Mouse (Mus musculus) erythroblast, adult 5-6 weeks (primary cell): ENCODE results near the gene Btbd16. TPM values are rescaled to one million over a fixed set of nuclear protein-coding genes. Genes with fewer than 3 reads are reported as not detected.

ENCODE experiments used
- ATAC-seq: replicated peaks from 2 replicates; pipeline ENCODE4 v1.8.0; 2016; ENCODE audit warnings: moderate number of reproducible peaks, mild to moderate bottlenecking, moderate TSS enrichment, inconsistent platforms; ENCODE audit not compliant: poor library complexity, low FRiP score, severe bottlenecking
- total RNA-seq, 2 experiments: library from RNA; stranded (forward) in 1 of 2; stranded (reverse) in 1 of 2; fragments of 150-400 nt in 1 of 2; fragments of 200-764, 138-1000 nt in 1 of 2; gene quantifications; 2 replicates each; pipeline versions ENCODE4 v1.2.3 to v1.2.4; 2015 to 2017; ENCODE audit warnings: low replicate concordance in 2 of 2

The Btbd16 gene
- total RNA-seq, 2 experiments from 2014 or later = not detected

DNA sequence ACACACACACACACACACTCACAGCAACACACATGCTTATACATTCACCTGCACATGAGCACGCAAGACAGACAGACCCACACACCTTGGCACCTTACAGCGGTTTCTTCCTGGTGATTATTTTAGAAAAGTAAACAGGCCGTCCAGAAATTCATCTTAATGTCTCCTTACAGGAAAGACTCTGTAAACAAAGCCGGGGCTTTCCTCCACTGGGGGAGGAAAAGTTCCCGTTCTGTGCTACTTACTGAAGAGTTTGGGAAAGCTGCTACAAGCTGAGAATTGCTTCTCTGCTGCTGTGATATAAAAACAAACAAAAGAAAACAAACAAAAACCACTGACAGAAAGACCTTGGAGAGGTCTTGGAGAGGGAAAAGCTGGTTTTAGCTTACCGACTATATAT lies 34.8 kb downstream of the Btbd16 start:
- no peak for ATAC-seq

GRCm38 (mm10) chr7:130810238-130810637 lies 36.4 kb downstream of the Btbd16 start:
- ATAC-seq = no peak

DNA sequence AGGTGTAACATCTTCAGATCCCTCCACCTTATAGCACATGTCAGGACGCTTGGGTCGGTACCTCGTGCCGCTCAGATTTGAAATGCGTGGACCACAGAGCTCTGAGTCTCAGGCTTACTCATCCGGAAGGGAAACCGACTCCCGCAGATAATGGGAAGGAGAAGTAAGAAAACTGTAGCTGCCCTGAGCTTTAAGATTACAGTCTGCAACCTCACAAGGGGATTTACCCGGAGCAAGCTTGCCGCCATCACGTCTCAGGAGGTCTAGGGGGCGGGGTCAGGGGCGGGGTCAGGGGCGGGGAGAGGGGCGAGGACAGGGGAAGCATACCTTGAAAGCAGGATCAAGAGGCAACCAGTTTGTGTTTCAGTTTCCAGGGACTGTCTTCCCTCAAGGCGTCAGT lies 38.5 kb downstream of the Btbd16 start:
- no peak for ATAC-seq

DNA sequence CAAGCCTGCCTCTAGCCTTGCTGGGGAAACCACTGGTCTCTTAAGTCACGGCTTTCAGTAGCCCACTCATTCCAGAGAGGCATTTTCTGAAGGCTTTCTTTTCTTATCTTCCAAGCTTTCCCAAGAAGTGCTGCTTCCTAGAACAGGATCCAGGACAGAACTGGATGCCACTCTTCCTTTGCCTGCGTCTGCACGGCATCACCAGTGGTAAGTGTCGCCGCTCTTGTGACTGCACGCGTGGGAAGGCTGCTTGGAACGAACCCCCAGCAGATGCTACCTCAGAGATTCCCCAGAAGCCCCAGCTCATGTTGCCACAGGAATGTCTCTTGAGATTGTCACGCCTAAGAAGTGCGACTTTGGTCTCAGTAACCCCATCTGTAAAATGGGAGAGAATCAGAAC lies 41.7 kb downstream of the Btbd16 start:
- no peak for ATAC-seq

- no peak for ATAC-seq
Measured at GRCm38 (mm10) chr7:130816243-130816642, 42.4 kb downstream of the Btbd16 start.

DNA sequence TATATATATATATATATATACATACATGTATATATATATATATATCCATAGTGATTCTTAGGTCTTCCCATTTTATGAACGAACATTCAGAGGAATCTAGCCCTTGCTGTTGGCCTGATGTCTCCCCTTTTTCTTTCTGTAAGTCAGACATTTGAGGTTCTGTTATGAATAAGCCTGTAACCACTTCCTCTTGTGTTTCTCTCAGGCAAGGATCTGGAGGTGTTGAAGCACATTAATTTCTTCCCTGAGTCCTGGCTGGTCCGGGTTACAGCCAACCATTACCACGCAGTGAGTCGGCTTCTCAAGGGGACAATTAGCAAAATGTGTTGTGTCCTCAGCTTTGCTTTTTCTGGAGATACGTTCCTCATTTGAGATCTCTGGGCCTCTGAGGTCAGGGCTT lies 44.9 kb downstream of the Btbd16 start:
- ATAC-seq = no peak

DNA sequence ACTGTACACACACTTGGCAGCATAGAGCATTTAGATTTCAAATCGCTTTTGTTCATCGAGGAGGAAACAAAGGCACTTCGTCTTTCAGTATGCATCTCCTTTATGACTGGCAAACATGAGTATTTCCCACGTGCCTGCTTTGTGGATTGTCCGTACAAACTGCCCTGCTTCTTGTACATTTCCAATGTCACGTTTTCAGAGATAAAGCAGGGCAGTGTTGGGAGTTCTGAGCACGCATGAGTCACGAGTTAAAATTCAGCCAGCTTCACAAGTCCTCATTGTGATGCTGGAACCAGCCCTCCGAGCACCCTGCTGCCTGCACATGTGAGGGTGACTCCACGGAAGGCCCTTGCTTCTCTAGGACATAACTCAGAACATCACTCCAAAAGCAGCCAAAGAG lies 45.8 kb downstream of the Btbd16 start:
- no peak for ATAC-seq

DNA sequence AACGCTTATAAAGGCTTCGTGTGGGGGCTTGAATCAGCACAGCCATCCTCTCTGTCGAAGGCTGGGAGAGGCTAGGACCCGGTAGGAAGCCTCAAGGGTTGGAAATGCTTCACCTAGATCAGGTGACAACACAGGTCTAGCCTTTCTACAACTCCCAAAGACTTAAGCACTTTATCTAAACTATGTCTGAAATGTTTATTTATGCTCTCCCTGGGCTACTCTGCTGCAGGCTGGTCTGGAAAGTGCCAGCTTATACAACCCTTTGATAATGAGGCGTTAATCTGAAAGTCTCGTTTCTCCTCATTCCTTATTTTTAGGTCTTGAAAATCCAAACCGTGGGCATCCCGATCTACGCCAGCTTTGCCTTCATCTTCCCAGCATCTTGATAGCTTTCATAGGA lies 50.1 kb downstream of the Btbd16 start:
- no peak for ATAC-seq

DNA sequence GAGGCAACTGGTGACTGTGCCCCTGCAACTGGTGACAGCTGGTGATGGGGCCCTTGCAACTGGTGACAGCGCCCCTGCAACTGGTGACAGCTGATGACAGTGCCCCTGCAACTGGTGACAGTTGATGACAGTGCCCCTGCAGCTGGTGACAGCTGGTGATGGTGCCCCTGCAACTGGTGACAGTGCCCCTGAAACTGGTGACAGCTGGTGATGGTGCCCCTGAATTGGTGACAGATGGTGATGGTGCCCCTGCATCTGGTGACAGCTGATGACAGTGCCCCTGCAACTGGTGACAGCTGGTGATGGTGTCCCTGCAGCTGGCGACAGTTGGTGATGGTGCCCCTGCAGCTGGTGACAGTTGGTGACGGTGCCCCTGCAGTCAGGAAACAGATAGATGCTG lies 52.5 kb downstream of the Btbd16 start:
- no peak for ATAC-seq

- no peak for ATAC-seq
Measured at GRCm38 (mm10) chr7:130827431-130827830, 53.6 kb downstream of the Btbd16 start.

DNA sequence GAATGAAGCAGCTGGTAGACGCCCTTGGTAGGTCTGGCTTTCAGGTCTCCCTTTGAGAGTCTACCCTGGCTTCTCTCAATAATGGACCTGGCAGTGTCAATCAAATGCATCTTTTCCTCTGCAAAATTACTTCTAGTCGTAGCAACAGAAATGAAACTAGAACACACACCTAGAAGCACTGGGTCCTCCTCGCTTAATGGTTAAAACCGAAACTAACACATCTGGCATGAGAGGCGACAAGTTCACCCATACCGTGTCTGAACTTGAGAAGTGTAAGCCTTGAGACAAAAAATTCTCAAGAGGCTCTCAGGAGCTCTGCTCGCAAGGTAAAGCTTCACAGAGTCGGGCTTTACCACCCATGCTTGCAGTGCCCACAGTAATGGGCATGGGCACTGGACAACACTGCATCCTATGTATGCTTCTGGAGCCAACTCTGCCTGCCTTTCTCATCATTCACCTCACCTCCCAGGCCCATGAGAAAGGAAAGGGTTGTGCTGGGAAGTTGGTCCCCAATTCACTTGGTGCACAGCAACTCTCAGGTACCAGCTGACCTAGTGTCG lies 54.1 kb downstream of the Btbd16 start:
- no peak for ATAC-seq

GRCm38 (mm10) chr7:130828475-130828874 lies 54.6 kb downstream of the Btbd16 start:
- no peak for ATAC-seq

GRCm38 (mm10) chr7:130831586-130831985 lies 57.7 kb downstream of the Btbd16 start:
- ATAC-seq = no peak

DNA sequence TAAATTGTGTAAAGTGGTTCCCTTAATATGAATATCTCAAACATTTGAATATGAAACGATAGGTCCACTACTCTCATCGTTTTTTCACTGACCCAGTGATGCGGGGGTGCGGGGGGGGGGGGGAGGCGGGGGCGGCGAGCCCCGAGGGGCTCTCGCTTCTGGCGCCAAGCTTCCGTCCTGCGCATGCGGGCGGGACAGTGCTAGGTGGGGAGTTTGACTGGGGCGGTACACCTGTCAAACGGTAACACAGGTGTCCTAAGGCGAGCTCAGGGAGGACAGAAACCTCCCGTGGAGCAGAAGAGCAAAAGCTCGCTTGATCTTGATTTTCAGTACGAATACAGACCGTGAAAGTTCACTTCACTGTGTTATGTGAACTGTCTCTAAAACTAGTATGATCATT lies 60.4 kb downstream of the Btbd16 start:
- ATAC-seq = peak; percentile 100

GRCm38 (mm10) chr7:130834958-130835861 lies 61.3 kb downstream of the Btbd16 start:
- no peak for ATAC-seq

DNA sequence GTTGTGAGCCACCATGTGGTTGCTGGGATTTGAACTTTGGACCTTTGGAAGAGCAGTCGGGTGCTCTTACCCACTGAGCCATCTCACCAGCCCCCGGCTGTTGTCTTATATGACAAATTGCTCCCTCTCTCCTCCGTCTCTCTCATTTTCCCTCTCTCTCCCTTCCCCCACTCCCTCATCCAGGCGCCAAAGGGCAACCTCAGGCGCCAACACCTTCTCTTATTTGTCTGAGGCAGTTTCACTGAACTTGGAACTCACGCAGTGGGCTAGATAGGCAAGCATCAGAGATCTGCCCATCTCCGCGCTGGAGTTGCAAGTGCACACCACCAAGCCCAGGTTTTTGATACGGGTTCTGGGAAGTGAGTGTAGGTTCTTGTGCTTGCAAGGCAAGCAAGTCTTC lies 62.2 kb downstream of the Btbd16 start:
- ATAC-seq = no peak

DNA sequence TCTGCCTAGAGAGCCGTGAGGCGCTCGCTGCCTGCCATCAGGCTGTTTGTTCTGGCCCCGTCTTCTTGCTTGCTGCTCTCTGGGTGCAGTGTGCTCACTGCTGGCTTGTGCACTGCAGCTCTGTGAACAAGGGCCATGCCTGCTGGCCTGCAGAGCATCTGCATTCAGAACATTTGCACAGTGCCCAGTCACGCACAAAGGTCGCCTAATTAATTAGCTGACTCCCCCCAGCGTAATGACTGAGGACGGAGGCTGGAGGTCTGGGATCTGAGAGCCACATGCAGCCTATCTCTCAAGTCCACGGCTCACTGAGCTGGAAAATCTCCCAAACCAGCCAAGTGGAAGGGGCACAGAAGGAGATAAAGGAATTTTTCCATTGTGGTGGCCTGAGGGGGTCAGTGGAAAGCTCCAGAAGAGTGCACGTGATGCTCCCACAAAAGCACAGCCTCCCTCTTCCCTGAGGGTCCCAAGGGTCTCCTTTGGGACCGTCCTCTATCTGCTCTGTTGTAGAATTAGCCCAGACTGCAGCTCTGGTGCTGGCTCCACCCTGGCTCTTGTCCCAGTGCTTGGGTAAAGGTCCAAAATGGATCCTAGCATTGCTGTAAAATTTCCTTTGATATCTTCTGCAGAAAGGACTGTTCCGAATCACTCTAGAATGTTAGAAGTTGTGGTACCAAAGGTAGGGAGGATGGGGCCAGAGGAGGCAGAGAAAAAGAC lies 64.2 kb downstream of the Btbd16 start:
- ATAC-seq = no peak

GRCm38 (mm10) chr7:130838658-130839025 lies 64.8 kb downstream of the Btbd16 start:
- ATAC-seq = no peak

DNA sequence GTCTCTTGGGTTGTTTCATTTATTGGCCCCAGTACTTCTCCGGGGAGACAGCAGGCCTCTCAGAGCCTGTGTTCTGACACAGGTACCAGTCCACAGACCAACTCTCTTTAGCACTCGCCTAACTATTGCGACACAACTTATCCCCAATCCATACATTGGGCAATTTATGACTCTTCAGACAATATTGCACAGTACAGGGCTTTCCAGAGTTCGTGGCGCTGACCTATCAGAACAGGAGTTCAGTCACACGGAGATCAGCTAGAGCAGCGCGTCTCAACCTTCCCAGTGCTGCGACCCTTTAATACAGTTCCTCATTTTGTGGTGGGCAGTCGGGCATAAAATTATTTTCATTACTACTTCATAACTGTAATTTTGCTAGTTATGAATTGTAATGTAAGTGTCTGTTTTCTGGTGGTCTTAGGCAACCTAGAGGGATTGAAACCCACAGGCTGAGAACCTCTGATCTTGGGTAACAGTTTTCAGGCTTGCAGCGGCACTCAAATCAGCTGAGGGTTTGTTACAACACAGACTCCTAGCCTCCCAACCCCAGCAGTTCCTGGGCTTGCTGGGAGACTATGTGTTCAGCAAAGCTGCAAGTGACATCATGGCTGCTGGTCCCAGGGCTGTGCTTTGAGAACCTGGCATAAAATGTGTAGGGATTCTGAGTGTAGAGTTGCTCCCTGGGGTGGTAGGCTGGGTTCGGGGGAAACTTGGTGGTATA lies 65.7 kb downstream of the Btbd16 start:
- ATAC-seq = no peak

GRCm38 (mm10) chr7:130847164-130847718 lies 73.4 kb downstream of the Btbd16 start:
- no peak for ATAC-seq
